Mouse (Mus musculus): ENCODE results near the gene Chit1.

DNA sequence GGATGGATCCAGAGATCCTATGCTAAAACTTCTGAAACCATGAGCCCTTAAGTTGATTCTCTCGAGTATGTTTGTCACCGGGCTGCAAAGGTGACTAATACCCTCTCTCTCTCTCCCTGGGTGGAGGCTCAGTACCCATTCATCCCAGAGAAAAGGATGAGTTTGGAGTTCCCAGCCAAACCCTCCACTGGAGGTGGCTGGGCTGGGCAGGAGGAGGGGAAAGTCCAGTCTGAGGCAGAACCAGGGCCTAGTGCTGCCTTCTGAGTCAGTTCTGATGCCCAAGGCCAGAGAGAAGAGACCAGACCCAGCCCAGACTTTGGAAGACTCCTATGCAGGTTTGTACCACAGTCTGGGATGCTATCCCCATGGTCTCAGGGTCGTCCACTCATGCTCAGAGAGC, 9.4 kb upstream of the Chit1 start:
- TF ChIP-seq RAD21 (IDR thresholded peaks at IDR 0.05; ENCODE audit: low read depth, low read length) = no peak
- no peak for TF ChIP-seq TBP (IDR thresholded peaks at IDR 0.05; ENCODE audit: low read depth, low read length)
- no peak for TF ChIP-seq CHD2 (IDR thresholded peaks at IDR 0.05; ENCODE audit: low read length)
- no peak for TF ChIP-seq JUND (IDR thresholded peaks at IDR 0.05; ENCODE audit: low read depth, low read length)

Data from MEL (cell line).